Mouse (Mus musculus) lung, postnatal 0 days (tissue): ENCODE data around the gene Gm20662.

Experiments
- CTCF ChIP-seq: IDR thresholded peaks from 2 replicates; pipeline ENCODE4 v1.5.1; 2016; ENCODE audit warnings: antibody characterized with exemption, mild to moderate bottlenecking
- EP300 ChIP-seq: IDR thresholded peaks from 2 replicates; pipeline ENCODE4 v1.6.1; 2016; ENCODE audit warnings: antibody characterized with exemption, mild to moderate bottlenecking, control low read depth

GRCm38 (mm10) chr9:108026584-108026983, 30.4 kb downstream of the Gm20662 start:
- TF ChIP-seq CTCF, result peak; percentile 41; the same call in 1 of the 2 replicates
- no peak for TF ChIP-seq EP300
